Mouse (Mus musculus) liver, embryonic 12.5 days (tissue): ENCODE results near the gene S100b. TPM values are rescaled to one million over a fixed set of nuclear protein-coding genes. Genes with fewer than 3 reads are reported as not detected.
A peak's percentile ranks its signal among the peaks of the same experiment; 100 is the strongest.

Experiments used
- microRNA counts: library from miRNA; unstranded; fragments of <30 nt; microRNA quantifications from one replicate; lab custom pipeline; 2017
- microRNA-seq: library from miRNA; unstranded; fragments of <30 nt; microRNA quantifications from one replicate; pipeline ENCODE4, GENCODE M21; 2017
- polyA plus RNA-seq: library from polyadenylated mRNA; unstranded; fragments of >200 nt; fragmentation: Nextera tagmentation; extraction: Ambion mirVana; gene quantifications from 2 replicates; pipeline ENCODE4 v1.2.1, GENCODE M21; 2016

Gene S100b
- polyA plus RNA-seq, 1 experiment from 2014 or later = not detected

MicroRNA genes within 50 kb of the gene (microRNA counts, 519-probe panel; counts per million panel counts)
- 582 counts per million, percentile 70 among the panel's probes with 10 or more counts for microRNA mmu-miR-678 (lab: Ali Mortazavi, UCI)

Small RNAs within 50 kb of the gene (microRNA-seq; reads per million reads assigned to microRNA genes)
- gene Mir678 = not detected

Other genes with a start within 250 kb of the S100b start
- 17.5 and 21.0 TPM in 2 replicates for gene Zfp280b, start 221.2 kb upstream of the S100b start, polyA plus RNA-seq
- gene Slc5a4b, start 142.9 kb upstream of the S100b start, polyA plus RNA-seq = 0.16 and 0.17 TPM in 2 replicates
- 0.06 TPM in 1 of 2 replicates, not detected in the other for gene Slc5a4a, start 106.4 kb upstream of the S100b start, polyA plus RNA-seq
- 10.1 and 10.5 TPM in 2 replicates for gene Prmt2, start 16.0 kb upstream of the S100b start, polyA plus RNA-seq
- gene Dip2a, start 91.4 kb downstream of the S100b start, polyA plus RNA-seq = 2.4 and 2.7 TPM in 2 replicates
- gene AC141477.1, start 186.6 kb downstream of the S100b start, polyA plus RNA-seq = not detected in 2 replicates
- gene Pcnt, start 188.9 kb downstream of the S100b start, polyA plus RNA-seq = 12.6 and 13.8 TPM in 2 replicates
- gene 2610028H24Rik, start 195.2 kb downstream of the S100b start, polyA plus RNA-seq = not detected in 2 replicates
- 39.1 and 43.3 TPM in 2 replicates for gene Mcm3ap, start 215.1 kb downstream of the S100b start, polyA plus RNA-seq
- 5.3 and 5.7 TPM in 2 replicates for gene Ybey, start 215.3 kb downstream of the S100b start, polyA plus RNA-seq